Comparison of ENCODE assay signal across 15 mouse cellular contexts in genomic region chr2:69471837-69472236, GRCm38 (mm10).
DNase-seq lines count a peak whose midpoint lies in the region; ATAC-seq and TF ChIP-seq lines count a peak whose summit lies in the region.
"Had no signal": no experiment of that assay in that cellular context is flagged by ENCODE, and none has a peak within 500 bp of the region (broad histone marks: within the 10 kb centered on the region; RNA-seq: fewer than 3 reads in every experiment).

No protein-coding gene starts in this region.

- H3K27me3 ChIP-seq in intestine, postnatal 0 days (replicated peaks; ENCODE audit: control insufficient read depth, insufficient read depth, low read length) = no peaks in the 10 kb centered on the region
- no peaks in the 10 kb centered on the region for H3K27me3 ChIP-seq in intestine, embryonic 16.5 days (replicated peaks; ENCODE audit: control insufficient read depth, insufficient read depth, low read length)
- no peaks in the 10 kb centered on the region for H3K27me3 ChIP-seq in stomach, postnatal 0 days (ENCODE audit: control insufficient read depth, insufficient read depth, low read length)
- no peaks in the 10 kb centered on the region for H3K27me3 ChIP-seq in liver, embryonic 11.5 days (replicated peaks; ENCODE audit: control insufficient read depth, insufficient read depth, low read length)
- H3K27me3 ChIP-seq: embryonic facial prominence, embryonic 12.5 days; forebrain, embryonic 12.5 days had no signal

- H3K9ac ChIP-seq in intestine, postnatal 0 days (ENCODE audit: low read depth, low read length) = no peak overlapping the region
- no peak overlapping the region for H3K9ac ChIP-seq in intestine, embryonic 16.5 days (ENCODE audit: low read depth, low read length)
- H3K9ac ChIP-seq in stomach, postnatal 0 days (ENCODE audit: low read length) = no peak overlapping the region
- H3K9ac ChIP-seq in liver, embryonic 11.5 days (ENCODE audit: low read depth, low read length) = no peak overlapping the region
- H3K9ac ChIP-seq: embryonic facial prominence, embryonic 12.5 days; forebrain, embryonic 12.5 days; liver, embryonic 14.5 days had no signal

- DNase-seq in retina, postnatal 1 day = peak; percentile 16
- DNase-seq in retina, embryonic 14.5 days (ENCODE audit: low spot score) = no peak
- DNase-seq in stomach, postnatal 0 days (ENCODE audit: low spot score) = no peak
- DNase-seq in liver, embryonic 11.5 days (ENCODE audit: low spot score) = no peak
- DNase-seq: adrenal gland, postnatal 36 days; cerebellum, adult 11 months; kidney, postnatal 14 days; spleen, adult 18-20 months had no signal

- H3K27ac ChIP-seq in intestine, postnatal 0 days (ENCODE audit: low read depth, low read length) = no peak overlapping the region
- no peak overlapping the region for H3K27ac ChIP-seq in intestine, embryonic 16.5 days (ENCODE audit: low read length)
- H3K27ac ChIP-seq in cortical plate, adult 2 months (ENCODE audit: insufficient read depth, low read length) = no peak overlapping the region
- H3K27ac ChIP-seq in stomach, postnatal 0 days (replicated peaks) = no peak overlapping the region
- H3K27ac ChIP-seq in liver, embryonic 11.5 days (ENCODE audit: low read depth, low read length) = no peak overlapping the region
- H3K27ac ChIP-seq: embryonic facial prominence, embryonic 12.5 days; forebrain, embryonic 12.5 days; liver, embryonic 14.5 days had no signal

- peak; percentile 54 for TF ChIP-seq CTCF in intestine, postnatal 0 days (IDR thresholded peaks at IDR 0.05; ENCODE audit: low read depth)
- 0 out of 2 replicates have a peak, but pooled peaks have one; percentile 24 for TF ChIP-seq CTCF in cortical plate, adult 2 months (IDR thresholded peaks at IDR 0.05; ENCODE audit: extremely low read depth, insufficient read depth, low read length)
- peak; percentile 54 for TF ChIP-seq CTCF in stomach, postnatal 0 days (IDR thresholded peaks at IDR 0.05; ENCODE audit: low read depth)

- no peak overlapping the region for H3K4me2 ChIP-seq in intestine, postnatal 0 days (replicated peaks; ENCODE audit: low read depth)
- no peak overlapping the region for H3K4me2 ChIP-seq in intestine, embryonic 16.5 days (ENCODE audit: low read depth, low read length)
- H3K4me2 ChIP-seq in stomach, postnatal 0 days (replicated peaks; ENCODE audit: low read depth) = no peak overlapping the region
- H3K4me2 ChIP-seq in liver, embryonic 11.5 days = no peak overlapping the region
- H3K4me2 ChIP-seq: embryonic facial prominence, embryonic 12.5 days; forebrain, embryonic 12.5 days had no signal

- H3K4me1 ChIP-seq in intestine, postnatal 0 days (replicated peaks; ENCODE audit: control insufficient read depth, insufficient read depth, low read length) = no peaks in the 10 kb centered on the region
- H3K4me1 ChIP-seq in intestine, embryonic 16.5 days (ENCODE audit: control insufficient read depth, insufficient read depth, low read length) = no peaks in the 10 kb centered on the region
- no peaks in the 10 kb centered on the region for H3K4me1 ChIP-seq in cortical plate, adult 2 months (ENCODE audit: control insufficient read depth, insufficient read depth, low read length)
- no peaks in the 10 kb centered on the region for H3K4me1 ChIP-seq in stomach, postnatal 0 days (replicated peaks; ENCODE audit: control insufficient read depth, insufficient read depth)
- H3K4me1 ChIP-seq in liver, embryonic 11.5 days (replicated peaks; ENCODE audit: control insufficient read depth, insufficient read depth, low read length) = no peaks in the 10 kb centered on the region
- H3K4me1 ChIP-seq: embryonic facial prominence, embryonic 12.5 days; forebrain, embryonic 12.5 days had no signal

- 78% methylated on average over 4 of the region's 4 CpGs for WGBS in intestine, postnatal 0 days
- WGBS in intestine, embryonic 16.5 days = 82% methylated on average over 4 of the region's 4 CpGs
- 70% methylated on average over 4 of the region's 4 CpGs for WGBS in stomach, postnatal 0 days
- 80% methylated on average over 4 of the region's 4 CpGs for WGBS in liver, embryonic 11.5 days

- no peak for ATAC-seq in intestine, postnatal 0 days
- ATAC-seq in intestine, embryonic 16.5 days = no peak
- no peak for ATAC-seq in stomach, postnatal 0 days (ENCODE audit: low FRiP score, low TSS enrichment)
- no peak for ATAC-seq in liver, embryonic 11.5 days (replicated peaks; ENCODE audit: low FRiP score)
- ATAC-seq: hindbrain, embryonic 16.5 days had no signal

- no peak for TF ChIP-seq POLR2A in cortical plate, adult 2 months (IDR thresholded peaks at IDR 0.05; ENCODE audit: extremely low read depth, insufficient read depth, low read length)

- no peak for TF ChIP-seq EP300 in stomach, postnatal 0 days (optimal IDR thresholded peaks at IDR 0.05)

- no peak overlapping the region for H3K4me3 ChIP-seq in intestine, postnatal 0 days (ENCODE audit: low read depth, low read length)
- no peak overlapping the region for H3K4me3 ChIP-seq in intestine, embryonic 16.5 days (ENCODE audit: low read length)
- no peak overlapping the region for H3K4me3 ChIP-seq in cortical plate, adult 2 months (ENCODE audit: insufficient read depth, low read length)
- H3K4me3 ChIP-seq in stomach, postnatal 0 days (ENCODE audit: low read depth, low read length) = no peak overlapping the region
- H3K4me3 ChIP-seq in liver, embryonic 11.5 days (ENCODE audit: low read depth, low read length) = no peak overlapping the region
- H3K4me3 ChIP-seq: embryonic facial prominence, embryonic 12.5 days; forebrain, embryonic 12.5 days had no signal

- H3K9me3 ChIP-seq in intestine, postnatal 0 days (ENCODE audit: control insufficient read depth) = no peaks in the 10 kb centered on the region
- H3K9me3 ChIP-seq in intestine, embryonic 16.5 days (ENCODE audit: control insufficient read depth, low read length) = no peaks in the 10 kb centered on the region
- H3K9me3 ChIP-seq in stomach, postnatal 0 days (ENCODE audit: control insufficient read depth, low read length) = no peaks in the 10 kb centered on the region
- no peaks in the 10 kb centered on the region for H3K9me3 ChIP-seq in liver, embryonic 11.5 days (ENCODE audit: control insufficient read depth, low read length)
- H3K9me3 ChIP-seq: embryonic facial prominence, embryonic 12.5 days; forebrain, embryonic 12.5 days had no signal

- H3K36me3 ChIP-seq in intestine, postnatal 0 days (ENCODE audit: control insufficient read depth, insufficient read depth) = no peaks in the 10 kb centered on the region
- H3K36me3 ChIP-seq in intestine, embryonic 16.5 days (ENCODE audit: control insufficient read depth, insufficient read depth, low read length) = no peaks in the 10 kb centered on the region
- no peaks in the 10 kb centered on the region for H3K36me3 ChIP-seq in stomach, postnatal 0 days (ENCODE audit: control insufficient read depth, insufficient read depth, low read length)
- no peaks in the 10 kb centered on the region for H3K36me3 ChIP-seq in liver, embryonic 11.5 days (ENCODE audit: control insufficient read depth, insufficient read depth, low read length)
- H3K36me3 ChIP-seq: embryonic facial prominence, embryonic 12.5 days; forebrain, embryonic 12.5 days had no signal
